Mouse (Mus musculus) hindbrain, embryonic 16.5 days (tissue): ENCODE results near the gene Ppm1l. TPM values are rescaled to one million over a fixed set of nuclear protein-coding genes. Genes with fewer than 3 reads are reported as not detected.
A peak's percentile ranks its signal among the peaks of the same experiment; 100 is the strongest.

Source experiments
- ATAC-seq: fragments of 200-750 bp; cut with Nextera tagmentation; 2 replicates; pipeline ENCODE4 v1.8.0; 2017; ENCODE audit warnings: moderate TSS enrichment, moderate library complexity
- H3K27ac ChIP-seq: fragments of 300-500 bp; sonication (generic); 2 replicates; pipeline ENCODE4 v1.5.1; 2014; ENCODE audit warnings: low read depth, mild to moderate bottlenecking, control low read depth, low read length, moderate library complexity
- H3K27me3 ChIP-seq: fragments of 300-500 bp; sonication (generic); replicated peaks from 2 replicates; pipeline ENCODE4 v1.6.1; 2014; ENCODE audit warnings: low read length; ENCODE audit not compliant: control insufficient read depth, insufficient read depth
- H3K36me3 ChIP-seq: fragments of 300-500 bp; sonication (generic); 2 replicates; pipeline ENCODE4 v1.6.1; 2014; ENCODE audit warnings: mild to moderate bottlenecking, low read length, moderate library complexity, mixed read lengths; ENCODE audit not compliant: control insufficient read depth, insufficient read depth
- H3K4me1 ChIP-seq: fragments of 300-500 bp; sonication (generic); 2 replicates; pipeline ENCODE4 v1.6.1; 2014; ENCODE audit warnings: low read depth, low read length; ENCODE audit not compliant: control insufficient read depth, insufficient read depth
- H3K4me2 ChIP-seq: fragments of 300-500 bp; sonication (generic); 2 replicates; pipeline ENCODE4 v1.6.1; 2014; ENCODE audit warnings: mild to moderate bottlenecking, low read length, control low read depth, moderate library complexity
- H3K4me3 ChIP-seq: fragments of 300-500 bp; sonication (generic); 2 replicates; pipeline ENCODE4 v1.5.1; 2014; ENCODE audit warnings: mild to moderate bottlenecking, low read length, control low read depth, moderate library complexity
- H3K9ac ChIP-seq: fragments of 300-500 bp; sonication (generic); 2 replicates; pipeline ENCODE4 v1.6.1; 2014; ENCODE audit warnings: low read depth, mild to moderate bottlenecking, control low read depth, low read length, moderate library complexity
- H3K9me3 ChIP-seq: fragments of 300-500 bp; sonication (generic); 2 replicates; pipeline ENCODE4 v1.6.1; 2014; ENCODE audit warnings: mild to moderate bottlenecking, low read length, moderate library complexity; ENCODE audit not compliant: control insufficient read depth
- WGBS: fragments of 180-500 bp; shearing (Covaris S2); extraction: QIAGEN DNeasy Blood & Tissue Kit; methylation state at CpG from one replicate; pipeline ENCODE4 v1.1.7; 2014; 5-methylcytosine and 5-hydroxymethylcytosine counted together
- polyA plus RNA-seq: library from polyadenylated mRNA; unstranded; fragments of >200 nt; fragmentation: Nextera tagmentation; extraction: Ambion mirVana; gene quantifications from 2 replicates; pipeline ENCODE4 v1.2.1, GENCODE M21; 2015

The Ppm1l gene
- polyA plus RNA-seq, result 19.1 and 20.8 TPM in 2 replicates

DNA sequence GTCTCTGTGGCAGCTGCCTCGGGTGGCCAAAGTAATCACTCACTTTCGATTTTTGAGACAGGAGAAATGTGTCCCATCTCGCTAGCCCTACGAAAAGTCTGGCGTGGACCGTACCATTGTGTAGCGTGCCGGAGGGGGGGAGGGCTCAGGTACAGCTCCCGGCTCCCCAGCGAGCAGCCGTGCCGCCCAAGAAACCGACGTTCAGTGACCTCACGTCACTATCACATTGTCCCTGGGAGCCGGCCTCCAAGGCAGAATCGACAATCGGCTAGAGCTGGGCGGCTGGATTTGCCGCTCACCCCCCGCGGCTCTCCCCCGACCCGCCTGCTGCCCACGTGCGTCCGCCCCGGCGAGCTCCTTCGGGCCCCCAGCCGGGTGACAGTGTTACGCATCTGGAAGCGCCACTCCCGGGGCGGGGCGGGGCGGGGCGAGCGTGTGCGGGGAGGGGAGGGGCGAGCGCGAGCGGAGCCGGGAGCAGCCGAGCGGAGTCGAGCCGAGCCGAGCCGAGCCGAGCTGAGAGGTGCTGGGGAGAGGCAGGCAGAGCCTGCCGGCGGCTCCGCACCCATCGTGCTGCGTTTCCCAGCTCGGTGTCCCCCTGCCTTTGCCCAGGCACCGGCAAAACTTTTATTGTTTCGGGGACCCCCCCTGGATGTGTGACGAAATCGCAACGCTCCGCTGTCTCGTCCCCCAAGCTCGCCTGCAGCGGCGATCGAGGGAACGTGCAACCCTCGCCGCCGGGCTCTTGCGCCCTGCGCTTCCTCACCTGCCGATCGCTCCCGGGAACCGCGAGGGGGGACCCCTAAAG is at the start of gene Ppm1l:
Gene Ppm1l, plus strand, starts transcription at position 471 of the 805 bp plus-strand sequence.
- Histone ChIP-seq H3K4me2 (peak within 1 kb of the TSS; percentile 99), H3K9ac (peak within 1 kb of the TSS; percentile 93), H3K27me3 (no peaks in the 10 kb centered on the region), H3K4me3 (peak within 1 kb of the TSS; percentile 66), H3K36me3 (no peaks in the 10 kb centered on the region), H3K4me1 (peaks cover 24% of the 10 kb centered on the region), H3K9me3 (no peaks in the 10 kb centered on the region), H3K27ac (peak within 1 kb of the TSS; percentile 91)
- under 1% methylated on average over 71 of the region's 80 CpGs for WGBS
- peak; percentile 98 for ATAC-seq

DNA sequence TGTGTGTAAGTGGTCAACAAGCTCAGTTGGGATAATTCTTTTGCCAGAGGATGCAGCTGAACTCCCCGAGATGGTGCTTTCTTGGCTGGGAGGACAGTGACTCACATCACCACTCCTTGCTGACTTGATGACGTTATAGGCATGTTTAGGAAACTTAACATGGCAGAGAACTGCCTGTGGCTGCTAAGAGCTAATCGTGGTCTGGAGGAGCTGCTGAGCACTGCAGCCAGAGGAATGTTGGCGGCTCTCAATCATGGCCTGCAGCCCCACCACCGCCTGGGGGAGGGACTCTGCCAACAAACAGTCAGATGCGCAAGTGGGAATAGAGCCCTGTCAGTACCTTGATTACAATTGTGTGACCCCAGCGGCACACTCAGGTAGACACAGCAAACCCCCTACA is 44.8 kb upstream of the Ppm1l start:
- no peak overlapping the region for H3K4me2 ChIP-seq
- WGBS, result 75% methylated on average over 7 of the region's 7 CpGs
- no peak overlapping the region for H3K9ac ChIP-seq
- no peak for ATAC-seq
- peaks cover 3% of the 10 kb centered on the region; the same call in 1 of the 2 replicates for H3K4me1 ChIP-seq
- no peaks in the 10 kb centered on the region for H3K36me3 ChIP-seq
- no peak overlapping the region for H3K4me3 ChIP-seq
- no peak overlapping the region for H3K27ac ChIP-seq
- no peaks in the 10 kb centered on the region for H3K9me3 ChIP-seq
- no peaks in the 10 kb centered on the region for H3K27me3 ChIP-seq

DNA sequence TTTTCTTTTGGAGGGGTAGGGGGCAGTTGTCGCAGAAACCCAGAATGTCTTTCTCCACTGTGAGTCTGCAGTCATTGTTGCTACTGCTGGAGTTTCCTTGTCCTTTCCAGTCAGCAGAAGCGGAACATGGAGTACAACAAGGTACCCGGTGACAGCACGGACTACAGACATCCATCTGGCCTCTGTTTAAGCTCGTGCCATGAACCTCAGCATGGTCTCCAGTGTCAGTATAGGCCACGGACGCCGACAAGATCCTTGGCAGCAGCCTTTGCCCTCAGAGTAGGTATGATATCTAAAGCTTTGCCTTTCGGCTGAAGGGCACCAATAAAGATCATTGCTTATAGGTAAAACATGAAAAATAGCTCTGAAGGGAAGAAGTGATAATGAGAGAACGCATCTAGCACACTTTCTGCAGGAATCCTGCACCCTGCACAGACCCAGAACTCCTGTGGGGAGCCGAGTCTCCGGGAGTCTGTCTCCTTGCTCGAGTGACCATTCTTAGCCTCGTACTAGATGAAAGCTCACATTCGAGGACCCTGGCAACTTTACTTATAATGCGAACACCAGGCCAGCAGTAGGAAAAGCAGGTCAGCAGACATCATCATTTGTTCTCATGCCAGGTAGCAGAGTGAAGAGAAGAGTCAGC is 42.5 kb upstream of the Ppm1l start:
- Histone ChIP-seq H3K9ac (no peak overlapping the region), H3K9me3 (peaks cover 3% of the 10 kb centered on the region; the same call in 1 of the 2 replicates), H3K36me3 (no peaks in the 10 kb centered on the region), H3K4me1 (peaks cover 3% of the 10 kb centered on the region; the same call in 1 of the 2 replicates), H3K27me3 (no peaks in the 10 kb centered on the region), H3K4me2 (peak overlapping the region; percentile 21), H3K4me3 (no peak overlapping the region), H3K27ac (no peak overlapping the region)
- ATAC-seq, result peak; percentile 34
- WGBS, result 77% methylated on average over 16 of the region's 16 CpGs

DNA sequence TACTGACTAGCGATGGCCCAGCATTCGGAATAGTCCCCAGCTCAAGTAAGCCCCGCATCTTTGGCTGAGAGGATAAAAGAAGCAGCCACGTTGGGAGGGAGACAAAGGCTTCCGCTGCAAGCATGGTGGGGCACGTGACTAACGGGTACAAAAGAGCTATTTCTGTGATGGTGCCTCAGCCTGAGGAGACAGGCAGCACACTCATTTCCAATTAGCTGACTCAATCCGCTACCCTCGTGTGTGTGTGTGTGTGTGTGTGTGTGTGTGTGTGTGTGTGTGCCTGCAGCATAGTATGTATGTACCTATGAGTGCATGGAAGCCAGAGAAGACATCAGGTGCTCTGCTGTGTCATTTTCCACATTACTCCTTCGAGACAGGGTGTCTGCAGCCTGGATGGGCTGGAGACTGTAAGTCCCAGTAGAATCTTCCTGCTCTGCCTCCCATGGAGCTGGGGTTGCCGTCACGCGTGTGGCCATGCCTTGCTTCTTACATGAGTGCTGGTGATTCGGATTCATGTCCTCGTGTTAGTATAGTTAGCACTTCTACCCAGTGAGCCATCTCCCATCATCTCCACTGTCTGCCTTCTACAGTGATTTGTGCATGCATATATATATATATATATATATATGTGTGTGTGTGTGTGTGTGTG is 41.9 kb upstream of the Ppm1l start:
- peaks cover 3% of the 10 kb centered on the region; the same call in 1 of the 2 replicates for H3K9me3 ChIP-seq
- 52% methylated on average over 15 of the region's 15 CpGs for WGBS
- H3K4me2 ChIP-seq, result peak overlapping the region; percentile 21
- peaks cover 3% of the 10 kb centered on the region; the same call in 1 of the 2 replicates for H3K4me1 ChIP-seq
- peak; percentile 85 for ATAC-seq
- no peak overlapping the region for H3K9ac ChIP-seq
- H3K27me3 ChIP-seq, result no peaks in the 10 kb centered on the region
- H3K36me3 ChIP-seq, result no peaks in the 10 kb centered on the region
- H3K4me3 ChIP-seq, result no peak overlapping the region
- H3K27ac ChIP-seq, result no peak overlapping the region

DNA sequence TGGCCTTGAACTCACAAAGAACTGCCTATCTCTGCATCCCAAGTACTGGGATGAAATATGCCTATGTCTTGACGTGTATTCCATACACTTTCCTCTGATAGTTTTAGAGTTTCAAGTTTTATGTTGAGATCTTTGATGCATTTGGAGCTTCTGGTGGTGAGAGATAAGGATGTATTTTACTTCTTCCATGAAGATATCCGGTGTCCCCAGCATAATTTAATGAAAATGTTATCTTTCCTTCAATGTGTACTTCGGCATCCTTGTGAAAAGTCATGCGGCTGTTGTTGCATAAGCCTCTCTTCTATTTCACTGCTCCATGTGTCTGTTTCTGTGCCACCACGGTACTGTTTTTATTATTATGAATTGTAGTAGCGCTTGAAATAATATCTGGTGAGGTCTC is 38.0 kb upstream of the Ppm1l start:
- Histone ChIP-seq H3K27ac (no peak overlapping the region), H3K9me3 (peaks cover 3% of the 10 kb centered on the region; the same call in 1 of the 2 replicates), H3K4me1 (peaks cover 6% of the 10 kb centered on the region), H3K36me3 (no peaks in the 10 kb centered on the region), H3K9ac (no peak overlapping the region), H3K4me2 (no peak overlapping the region), H3K27me3 (no peaks in the 10 kb centered on the region), H3K4me3 (no peak overlapping the region)
- ATAC-seq, result no peak
- 93% methylated on average over 6 of the region's 6 CpGs for WGBS

DNA sequence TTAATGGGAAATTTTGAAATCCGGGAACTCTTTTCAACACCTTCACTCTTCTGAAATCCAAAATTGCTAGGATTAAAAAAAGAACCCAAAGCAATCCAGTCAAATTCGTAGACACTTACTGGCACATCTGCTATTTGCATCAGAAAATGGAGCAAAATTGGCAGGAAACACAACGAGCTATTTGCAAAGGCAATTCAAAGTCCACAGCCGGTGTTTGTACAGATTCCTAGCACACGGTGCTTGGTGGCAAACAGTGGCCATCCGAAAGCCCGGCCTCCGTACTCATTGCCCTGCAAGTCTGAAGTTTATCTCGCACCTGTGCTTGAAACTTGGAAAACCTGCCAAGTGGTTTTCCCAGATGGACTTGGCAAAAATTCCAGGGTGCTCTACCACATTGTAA is 34.3 kb upstream of the Ppm1l start:
- 63% methylated on average over 9 of the region's 9 CpGs for WGBS
- Histone ChIP-seq H3K9me3 (peaks cover 3% of the 10 kb centered on the region; the same call in 1 of the 2 replicates), H3K4me2 (no peak overlapping the region), H3K9ac (no peak overlapping the region), H3K4me3 (no peak overlapping the region), H3K4me1 (peaks cover 5% of the 10 kb centered on the region), H3K36me3 (no peaks in the 10 kb centered on the region), H3K27ac (no peak overlapping the region), H3K27me3 (no peaks in the 10 kb centered on the region)
- ATAC-seq, result no peak

DNA sequence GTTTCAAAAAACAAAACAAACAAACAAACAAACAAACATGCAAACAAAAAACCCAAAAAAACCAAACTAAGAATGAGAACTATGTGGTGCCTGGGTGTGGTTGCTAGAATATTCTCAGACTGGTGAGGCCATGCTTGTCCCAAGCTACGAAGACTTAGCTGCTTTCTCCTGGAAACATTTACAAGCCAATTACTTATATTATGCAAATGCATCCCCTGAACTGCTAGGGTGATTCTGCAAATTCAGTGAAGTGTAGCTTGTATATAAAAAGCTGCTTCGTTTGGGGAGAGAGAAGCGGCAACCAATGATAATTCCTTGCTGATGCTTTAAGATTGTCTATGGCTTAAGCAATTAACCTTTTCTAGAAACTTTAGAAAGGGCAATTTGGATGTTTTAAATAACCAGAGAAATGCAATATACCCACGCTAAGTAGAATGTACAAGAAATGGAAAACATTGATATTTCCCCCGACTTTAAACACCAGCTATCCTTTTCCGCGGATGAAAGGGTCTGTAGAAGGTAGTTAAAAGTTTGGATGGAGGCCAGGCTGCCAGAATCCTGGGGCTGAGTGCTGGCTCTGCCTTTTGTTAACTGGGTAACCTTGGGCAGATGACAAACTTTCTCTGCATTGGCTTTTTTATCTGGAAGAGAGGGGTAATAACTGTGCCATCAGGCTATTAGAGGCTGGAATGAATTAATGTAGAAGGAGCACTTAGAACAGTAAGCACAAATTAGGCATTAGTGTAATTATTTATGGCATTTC is 33.4 kb upstream of the Ppm1l start:
- Histone ChIP-seq H3K9ac (no peak overlapping the region), H3K4me2 (no peak overlapping the region), H3K9me3 (no peaks in the 10 kb centered on the region), H3K27ac (no peak overlapping the region), H3K36me3 (no peaks in the 10 kb centered on the region), H3K4me1 (peaks cover 5% of the 10 kb centered on the region), H3K27me3 (no peaks in the 10 kb centered on the region), H3K4me3 (no peak overlapping the region)
- WGBS, result 48% methylated on average over 7 of the region's 7 CpGs
- no peak for ATAC-seq

DNA sequence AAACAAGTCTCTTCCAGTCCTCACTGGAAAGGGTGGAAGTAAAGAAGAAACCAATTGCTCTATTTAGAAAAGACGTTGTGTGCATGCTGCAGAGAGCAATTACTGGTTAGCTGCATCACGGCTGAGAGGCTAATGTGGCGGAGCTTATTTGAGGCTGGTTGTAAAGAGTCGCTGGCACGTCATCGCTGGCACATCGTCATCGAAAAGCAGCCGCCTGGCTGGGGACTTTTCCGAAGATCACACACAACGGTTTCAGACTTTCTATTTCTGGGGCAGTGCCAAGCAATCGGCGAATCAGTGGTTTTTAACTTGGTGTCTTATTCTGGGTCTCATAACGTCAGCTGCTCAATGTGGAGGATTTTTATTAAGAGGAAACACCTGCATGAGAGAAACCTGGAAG is 26.8 kb upstream of the Ppm1l start:
- peaks cover 8% of the 10 kb centered on the region for H3K4me1 ChIP-seq
- peak overlapping the region; percentile 19 for H3K4me3 ChIP-seq
- H3K4me2 ChIP-seq, result peak overlapping the region; percentile 49
- no peak overlapping the region for H3K27ac ChIP-seq
- 36% methylated on average over 14 of the region's 14 CpGs for WGBS
- no peaks in the 10 kb centered on the region for H3K36me3 ChIP-seq
- ATAC-seq, result peak; percentile 68
- no peaks in the 10 kb centered on the region for H3K9me3 ChIP-seq
- H3K27me3 ChIP-seq, result no peaks in the 10 kb centered on the region
- H3K9ac ChIP-seq, result peak overlapping the region; percentile 48
